Mouse (Mus musculus) splenic B cell, adult 2 months (primary cell): ENCODE measurements around the gene Serpinb9b.

ENCODE experiments used
- DNase-seq: peaks from one replicate; pipeline ENCODE4 v3.0.0-alpha.2; 2011; ENCODE audit warnings: low read depth, low spot score
- H3K27me3 ChIP-seq: 2 replicates; pipeline ENCODE4 v1.6.1; 2012; ENCODE audit warnings: mild to moderate bottlenecking, low read length, moderate library complexity, mixed read lengths; ENCODE audit not compliant: control insufficient read depth, poor library complexity, insufficient read depth, severe bottlenecking
- H3K36me3 ChIP-seq: 2 replicates; pipeline ENCODE4 v1.6.1; 2012; ENCODE audit warnings: mild to moderate bottlenecking, low read length, moderate library complexity, mixed read lengths; ENCODE audit not compliant: control insufficient read depth, poor library complexity, insufficient read depth, severe bottlenecking

Gene Serpinb9b

GRCm38 (mm10) chr13:33076247-33076646 is 49.0 kb downstream of the Serpinb9b start:
- H3K27me3 ChIP-seq, result no peaks in the 10 kb centered on the region
- no peaks in the 10 kb centered on the region; the same call in 1 of the 2 replicates for H3K36me3 ChIP-seq
- no peak for DNase-seq

DNA sequence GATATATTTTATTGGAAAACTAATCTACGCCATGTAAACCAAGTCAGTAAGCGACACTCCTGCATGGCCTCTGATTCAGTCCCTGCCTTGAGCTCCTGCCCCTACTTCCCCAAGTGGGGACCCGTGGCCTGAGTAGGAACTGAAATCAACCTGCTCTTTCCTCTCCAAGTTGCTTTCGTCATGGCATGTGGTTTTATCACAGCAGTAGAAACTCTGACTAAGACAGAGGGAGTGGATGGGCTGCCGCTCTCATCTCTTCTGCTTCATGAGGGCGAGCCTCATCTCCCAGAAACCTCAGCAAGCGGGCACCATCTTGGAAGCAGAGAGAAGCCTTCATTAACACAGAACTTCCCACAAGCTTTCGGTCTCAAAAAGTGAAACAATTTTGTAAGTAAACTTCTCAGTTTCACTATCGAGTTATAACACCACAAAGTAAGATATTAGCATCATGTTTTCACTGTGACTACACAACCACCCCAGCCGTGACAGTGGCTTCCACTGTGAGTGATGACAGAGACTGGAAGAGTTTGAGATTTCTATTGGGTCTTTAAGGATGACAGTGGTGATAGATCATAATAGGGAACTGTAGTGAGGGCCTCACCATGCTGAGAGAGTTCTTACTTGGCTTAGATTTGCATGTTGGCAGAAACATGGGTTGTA is 49.9 kb downstream of the Serpinb9b start:
- no peaks in the 10 kb centered on the region for H3K27me3 ChIP-seq
- H3K36me3 ChIP-seq, result no peaks in the 10 kb centered on the region; the same call in 1 of the 2 replicates
- DNase-seq, result peak; percentile 66

DNA sequence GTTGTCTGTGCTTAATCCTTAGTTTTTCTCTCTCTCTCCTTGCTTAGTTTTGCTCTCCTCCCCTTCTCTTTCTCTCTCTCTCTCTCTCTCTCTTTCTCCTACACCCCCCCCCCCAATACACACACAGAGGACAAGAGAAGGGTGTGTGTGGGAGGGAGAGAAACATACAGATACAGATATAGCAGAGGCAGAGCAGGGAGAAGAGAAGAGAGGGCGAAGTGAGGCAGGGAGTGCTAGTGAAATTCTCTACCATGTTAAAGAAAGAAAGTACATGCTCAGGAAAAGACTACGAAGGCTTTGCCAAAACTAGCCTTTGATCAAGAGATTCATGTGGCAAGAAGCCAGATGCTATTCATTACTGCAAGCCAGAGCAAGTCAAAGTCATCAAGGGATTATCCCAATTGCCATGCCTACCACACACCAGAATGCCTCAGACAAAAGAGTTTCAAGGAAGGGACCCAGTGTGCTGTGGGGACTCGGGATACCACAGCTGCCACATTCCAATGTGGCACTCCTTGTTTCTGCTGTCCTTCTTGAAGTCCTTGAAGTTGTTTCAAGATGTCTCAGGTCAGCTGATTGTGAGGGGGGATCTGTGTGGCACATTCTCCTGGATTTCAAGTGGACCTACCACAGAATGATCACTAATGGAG is 51.0 kb downstream of the Serpinb9b start, which contains the start of gene Serpinb1b:
TSS of gene Serpinb1b (plus strand) at position 520 of the 650 bp plus-strand sequence.
- no peak for DNase-seq
- no peaks in the 10 kb centered on the region; the same call in 1 of the 2 replicates for H3K36me3 ChIP-seq
- no peaks in the 10 kb centered on the region for H3K27me3 ChIP-seq

- peak; percentile 59 for DNase-seq
- no peaks in the 10 kb centered on the region for H3K27me3 ChIP-seq
- H3K36me3 ChIP-seq, result no peaks in the 10 kb centered on the region; the same call in 1 of the 2 replicates
Measured at GRCm38 (mm10) chr13:33079391-33079790, 52.2 kb downstream of the Serpinb9b start.

DNA sequence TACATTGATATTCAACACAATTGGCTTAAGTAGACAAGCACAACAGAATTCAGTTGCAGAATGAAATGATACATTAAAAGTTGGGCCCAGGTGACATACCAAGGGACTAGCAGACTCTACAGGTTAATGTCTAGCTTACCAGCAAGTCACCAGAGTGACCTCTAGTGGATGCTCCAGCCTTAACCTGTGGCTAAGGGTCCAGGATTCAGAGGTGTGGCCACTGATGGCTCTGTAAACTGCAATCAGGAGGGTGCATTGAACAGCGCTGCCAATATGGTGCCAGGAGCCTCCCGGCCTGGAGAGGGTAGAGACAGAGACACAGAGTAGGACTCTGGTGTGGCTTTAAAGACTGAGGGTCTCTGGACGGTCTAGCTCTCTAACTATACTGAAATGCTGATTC is 53.1 kb downstream of the Serpinb9b start:
- Histone ChIP-seq H3K27me3 (no peaks in the 10 kb centered on the region), H3K36me3 (no peaks in the 10 kb centered on the region)
- DNase-seq, result peak; percentile 52

- no peak for DNase-seq
- Histone ChIP-seq H3K36me3 (no peaks in the 10 kb centered on the region), H3K27me3 (no peaks in the 10 kb centered on the region)
Measured at GRCm38 (mm10) chr13:33083834-33084233, 56.6 kb downstream of the Serpinb9b start.

- H3K36me3 ChIP-seq, result no peaks in the 10 kb centered on the region
- DNase-seq, result no peak
- H3K27me3 ChIP-seq, result no peaks in the 10 kb centered on the region
Measured at GRCm38 (mm10) chr13:33084975-33085694, 57.9 kb downstream of the Serpinb9b start.

DNA sequence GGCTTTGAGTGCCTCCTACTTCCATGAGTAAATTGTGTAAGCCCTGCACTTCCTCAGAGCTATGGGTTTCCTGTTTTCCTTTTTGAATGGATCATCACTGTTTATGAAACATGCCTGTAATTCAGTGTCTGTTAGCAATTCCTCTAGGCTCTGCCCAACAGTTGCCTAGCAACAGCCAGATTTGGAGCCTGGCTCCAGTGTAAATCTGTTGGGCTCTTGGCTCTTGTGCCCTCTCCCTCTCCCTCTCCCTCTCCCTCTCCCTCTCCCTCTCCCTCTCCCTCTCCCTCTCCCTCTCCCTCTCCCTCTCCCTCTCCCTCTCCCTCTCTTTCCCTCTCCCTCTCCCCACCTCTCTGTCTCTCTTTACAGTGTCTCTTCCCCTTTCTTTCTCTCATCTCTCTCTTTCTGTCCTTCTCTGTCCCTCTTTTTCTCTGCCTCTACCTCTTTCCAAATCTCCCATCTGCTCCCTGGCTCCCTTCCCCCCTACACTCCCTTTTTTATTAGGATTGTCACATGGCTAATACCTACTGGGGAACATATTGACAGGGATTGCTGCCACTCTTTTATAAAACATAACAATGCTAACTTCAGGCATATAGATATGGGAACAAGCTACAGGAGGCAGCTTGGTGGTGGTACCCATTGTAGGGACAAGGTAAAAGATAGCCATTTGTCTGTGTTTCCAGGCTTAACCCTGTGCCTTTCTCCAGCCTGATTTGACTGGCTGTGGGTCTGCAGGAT is 58.6 kb downstream of the Serpinb9b start:
- no peaks in the 10 kb centered on the region for H3K27me3 ChIP-seq
- DNase-seq, result no peak
- no peaks in the 10 kb centered on the region for H3K36me3 ChIP-seq

- no peak for DNase-seq
- H3K27me3 ChIP-seq, result no peaks in the 10 kb centered on the region
- H3K36me3 ChIP-seq, result no peaks in the 10 kb centered on the region
Measured at GRCm38 (mm10) chr13:33089566-33089965, 62.4 kb downstream of the Serpinb9b start.

DNA sequence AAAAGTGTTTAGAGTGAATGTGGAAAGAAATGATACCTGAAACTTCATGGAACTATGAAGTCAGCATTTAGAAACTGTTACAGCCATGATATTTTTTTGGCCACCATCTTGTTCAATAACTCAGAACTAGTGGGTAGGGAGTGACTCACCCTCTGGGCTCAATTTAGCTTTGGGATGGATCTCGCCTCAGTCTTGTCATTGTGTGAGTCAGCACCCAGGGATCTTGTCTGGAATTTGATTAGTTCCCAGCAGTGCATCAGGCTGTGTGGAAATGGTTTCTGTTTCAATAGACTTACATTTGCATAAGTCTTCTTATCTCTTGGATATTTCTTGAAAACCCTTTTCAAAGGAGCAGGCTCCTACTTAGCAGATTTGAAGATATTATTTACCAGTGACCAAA is 63.3 kb downstream of the Serpinb9b start:
- DNase-seq, result no peak
- Histone ChIP-seq H3K27me3 (no peaks in the 10 kb centered on the region), H3K36me3 (no peaks in the 10 kb centered on the region)

GRCm38 (mm10) chr13:33091306-33091705 is 64.1 kb downstream of the Serpinb9b start:
- no peaks in the 10 kb centered on the region for H3K36me3 ChIP-seq
- no peaks in the 10 kb centered on the region for H3K27me3 ChIP-seq
- DNase-seq, result no peak
